19 mouse cellular contexts compared by ENCODE assay signal in the genomic region with DNA sequence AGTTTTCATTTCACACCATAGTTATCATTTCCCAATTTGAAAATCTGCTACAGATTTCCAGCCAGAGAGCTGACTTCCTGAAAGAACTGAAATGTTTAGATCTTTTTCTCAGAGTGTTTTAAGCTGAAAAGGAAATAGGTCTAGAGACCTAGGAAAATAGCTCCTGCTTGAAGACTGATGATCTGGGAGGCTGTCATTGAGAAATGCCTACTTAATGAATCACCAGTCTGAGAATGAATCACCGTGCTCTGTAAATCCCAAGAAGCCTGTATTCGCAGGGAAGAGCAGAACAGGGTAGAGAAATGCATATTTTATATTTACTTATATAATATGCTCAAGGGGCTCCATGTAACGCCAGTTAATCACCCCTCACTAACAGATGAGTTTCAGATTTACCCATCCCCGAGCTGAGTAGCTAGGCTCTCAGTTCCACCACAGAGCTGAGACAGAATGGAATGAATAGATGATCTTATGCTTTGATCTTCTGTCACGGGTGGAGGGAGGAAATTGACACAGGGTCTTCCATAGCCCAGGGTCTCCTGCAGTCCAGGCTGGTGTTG. TPM values are rescaled to one million over a fixed set of nuclear protein-coding genes. Genes with fewer than 3 reads are reported as not detected.
DNase-seq lines count a peak whose midpoint lies in the region; ATAC-seq and TF ChIP-seq lines count a peak whose summit lies in the region.
"Had no signal": no experiment of that assay in that cellular context is flagged by ENCODE, and none has a peak within 500 bp of the region (broad histone marks: within the 10 kb centered on the region; RNA-seq: fewer than 3 reads in every experiment).

No protein-coding gene starts in this region.

- intact Hi-C loops in gastrocnemius, adult 2 months (cut with DNase I): no loop called here
- intact Hi-C loops in heart, postnatal 10 days (cut with DNase I): no loop called here

- peak overlapping the region; percentile 38; the same call in 1 of the 2 replicates for H3K27ac ChIP-seq in gastrocnemius, adult 2 months
- H3K27ac ChIP-seq in neural tube, embryonic 11.5 days (ENCODE audit: low read depth, low read length): no peak overlapping the region
- H3K27ac ChIP-seq in neural tube, embryonic 15.5 days (replicated peaks): no peak overlapping the region
- no peak overlapping the region for H3K27ac ChIP-seq in hindbrain, embryonic 10.5 days
- H3K27ac ChIP-seq: embryonic facial prominence, embryonic 12.5 days; hindbrain, embryonic 15.5 days; kidney, embryonic 15.5 days; limb, embryonic 12.5 days; liver, embryonic 14.5 days; stomach, postnatal 0 days had no signal

- TF ChIP-seq CTCF in gastrocnemius, adult 2 months (IDR thresholded peaks at IDR 0.05): no peak

- no peaks in the 10 kb centered on the region for H3K9me3 ChIP-seq in neural tube, embryonic 11.5 days (ENCODE audit: control insufficient read depth, low read length)
- no peaks in the 10 kb centered on the region for H3K9me3 ChIP-seq in neural tube, embryonic 15.5 days (replicated peaks)
- H3K9me3 ChIP-seq in hindbrain, embryonic 10.5 days: no peaks in the 10 kb centered on the region
- H3K9me3 ChIP-seq: embryonic facial prominence, embryonic 12.5 days; hindbrain, embryonic 15.5 days; kidney, embryonic 15.5 days; limb, embryonic 12.5 days had no signal

- H3K27me3 ChIP-seq in neural tube, embryonic 11.5 days (ENCODE audit: control insufficient read depth, insufficient read depth, low read length): no peaks in the 10 kb centered on the region
- no peaks in the 10 kb centered on the region for H3K27me3 ChIP-seq in neural tube, embryonic 15.5 days (replicated peaks)
- H3K27me3 ChIP-seq in hindbrain, embryonic 10.5 days (ENCODE audit: insufficient read depth, poor library complexity, severe bottlenecking): no peaks in the 10 kb centered on the region
- H3K27me3 ChIP-seq: CH12.LX; embryonic facial prominence, embryonic 12.5 days; hindbrain, embryonic 15.5 days; kidney, embryonic 15.5 days; limb, embryonic 12.5 days had no signal

- H3K36me3 ChIP-seq in neural tube, embryonic 11.5 days (ENCODE audit: control insufficient read depth, insufficient read depth, low read length): no peaks in the 10 kb centered on the region
- H3K36me3 ChIP-seq in neural tube, embryonic 15.5 days: no peaks in the 10 kb centered on the region
- no peaks in the 10 kb centered on the region for H3K36me3 ChIP-seq in hindbrain, embryonic 10.5 days
- H3K36me3 ChIP-seq: embryonic facial prominence, embryonic 12.5 days; hindbrain, embryonic 15.5 days; kidney, embryonic 15.5 days; limb, embryonic 12.5 days had no signal

- H3K9ac ChIP-seq in neural tube, embryonic 11.5 days (ENCODE audit: low read length): no peak overlapping the region
- no peak overlapping the region for H3K9ac ChIP-seq in neural tube, embryonic 15.5 days (replicated peaks)
- H3K9ac ChIP-seq: embryonic facial prominence, embryonic 12.5 days; hindbrain, embryonic 15.5 days; kidney, embryonic 15.5 days; limb, embryonic 12.5 days; liver, embryonic 14.5 days had no signal

- H3K4me3 ChIP-seq in gastrocnemius, adult 2 months: no peak overlapping the region
- no peak overlapping the region for H3K4me3 ChIP-seq in neural tube, embryonic 11.5 days (ENCODE audit: low read depth, low read length)
- H3K4me3 ChIP-seq in neural tube, embryonic 15.5 days (replicated peaks): no peak overlapping the region
- H3K4me3 ChIP-seq in hindbrain, embryonic 10.5 days: no peak overlapping the region
- H3K4me3 ChIP-seq: embryonic facial prominence, embryonic 12.5 days; hindbrain, embryonic 15.5 days; kidney, embryonic 15.5 days; limb, embryonic 12.5 days had no signal

- ATAC-seq in neural tube, embryonic 11.5 days (ENCODE audit: insufficient read depth, low FRiP score, low TSS enrichment): no peak
- no peak; the same call in 1 of the 2 replicates for ATAC-seq in neural tube, embryonic 15.5 days (ENCODE audit: low FRiP score)
- ATAC-seq: intestine, embryonic 16.5 days had no signal

- WGBS in neural tube, embryonic 11.5 days: 39% methylated on average over 5 of the region's 5 CpGs
- WGBS in neural tube, embryonic 15.5 days: 23% methylated on average over 5 of the region's 5 CpGs
- WGBS in hindbrain, embryonic 10.5 days: 48% methylated on average over 5 of the region's 5 CpGs

- DNase-seq in gastrocnemius, adult 2 months: no peak
- no peak for DNase-seq in gastrocnemius, postnatal 4 days (ENCODE audit: low spot score in 2 of 2)
- DNase-seq in neural tube, embryonic 11.5 days (ENCODE audit: low spot score): peak; percentile 12
- DNase-seq in embryo, embryonic 10.5 days (ENCODE audit: low spot score): peak; percentile 21
- DNase-seq in hindbrain, embryonic 10.5 days (ENCODE audit: low spot score): no peak
- DNase-seq in urinary bladder, postnatal 36 days (ENCODE audit: low spot score in 2 of 2): no peak
- DNase-seq in heart, postnatal 10 days: no peak
- DNase-seq: cerebellum, postnatal 10 days; thymus, postnatal 14 days had no signal

- H3K4me2 ChIP-seq in neural tube, embryonic 11.5 days (ENCODE audit: low read depth): no peak overlapping the region
- no peak overlapping the region for H3K4me2 ChIP-seq in neural tube, embryonic 15.5 days
- H3K4me2 ChIP-seq: embryonic facial prominence, embryonic 12.5 days; hindbrain, embryonic 15.5 days; kidney, embryonic 15.5 days; limb, embryonic 12.5 days; midbrain, embryonic 11.5 days had no signal

- H3K4me1 ChIP-seq in neural tube, embryonic 11.5 days (ENCODE audit: control insufficient read depth, insufficient read depth, low read length): no peaks in the 10 kb centered on the region
- peaks cover 8% of the 10 kb centered on the region for H3K4me1 ChIP-seq in neural tube, embryonic 15.5 days
- 0 out of 2 replicates have a peak, but pooled peaks cover 4% of the 10 kb centered on the region for H3K4me1 ChIP-seq in hindbrain, embryonic 10.5 days (replicated peaks)
- H3K4me1 ChIP-seq: hindbrain, embryonic 15.5 days; limb, embryonic 12.5 days had no signal

RNA-seq across cellular contexts. Expression of gene Slc44a1, which starts 30.6 kb away (rescaled TPM):
- total RNA-seq in gastrocnemius, adult 2 months (2021): 10 to 100 TPM; 15.8 to 17.7 TPM
- total RNA-seq in gastrocnemius, postnatal 4 days (2021): 10 to 100 TPM; 39.3 to 42.1 TPM
- polyA plus RNA-seq in neural tube, embryonic 11.5 days (2014; fragmentation: Nextera tagmentation; extraction: Ambion mirVana): 21.7 and 23.1 TPM in 2 replicates
- polyA plus RNA-seq in neural tube, embryonic 15.5 days (2015; fragmentation: Nextera tagmentation; extraction: Ambion mirVana): 10.8 and 15.1 TPM in 2 replicates
- polyA plus RNA-seq in hindbrain, embryonic 10.5 days (2016; fragmentation: Nextera tagmentation; extraction: Ambion mirVana): 10.8 and 12.0 TPM in 2 replicates
- total RNA-seq in heart, postnatal 10 days (2021): 10 to 100 TPM; 51.4 to 53.0 TPM

Comparison
In these comparisons a context has a peak if more than half of its experiments do, and no peak if none do; other contexts are left out.
1. DNase-seq: peak in neural tube, embryonic 11.5 days (single experiment) and embryo, embryonic 10.5 days (single experiment); none in gastrocnemius, adult 2 months (single experiment), gastrocnemius, postnatal 4 days (0 of 2), hindbrain, embryonic 10.5 days (single experiment), urinary bladder, postnatal 36 days (0 of 2) and heart, postnatal 10 days (0 of 2).